Mouse (Mus musculus) adrenal gland, adult 18-20 months (tissue): ENCODE results near the gene Trappc4. TPM values are rescaled to one million over a fixed set of nuclear protein-coding genes. Genes with fewer than 3 reads are reported as not detected.
"Not testable (repeated sequence)": the region's sequence is repeated elsewhere in the genome, so short reads cannot be mapped to it uniquely, and the experiment has no call there.

ENCODE experiments used
- DNase-seq, 2 experiments: peaks; one replicate each; pipeline ENCODE4 v3.0.0; 2021 to 2022; ENCODE audit warnings: low spot score in 2 of 2
- total RNA-seq, 2 experiments: library from RNA; stranded (reverse); gene quantifications; 1 replicate in 1 of 2; 2 replicates in 1 of 2; pipeline ENCODE4 v1.2.3; 2021

Trappc4 gene
- total RNA-seq, 2 experiments from 2014 or later: 90.8 to 109 TPM

GRCm38 (mm10) chr9:44410647-44411336 lies 3.4 kb upstream of the Trappc4 start:
- DNase-seq: no peak

DNA sequence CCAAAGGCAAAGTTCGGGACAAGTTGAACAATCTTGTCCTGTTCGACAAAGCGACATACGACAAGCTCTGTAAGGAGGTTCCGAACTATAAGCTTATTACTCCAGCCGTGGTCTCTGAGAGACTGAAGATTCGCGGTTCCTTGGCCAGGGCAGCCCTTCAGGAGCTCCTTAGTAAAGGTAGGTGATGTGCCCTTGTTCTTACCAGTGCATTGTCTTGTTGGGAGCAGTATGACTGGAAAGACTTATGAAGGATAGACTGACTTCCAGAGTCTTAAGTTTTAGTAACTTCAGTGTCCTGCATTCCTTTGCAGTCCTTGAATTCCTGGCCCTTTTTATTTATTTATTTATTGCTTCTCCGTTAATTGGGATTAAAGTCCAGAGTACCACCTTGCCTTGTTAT lies 1.3 kb upstream of the Trappc4 start:
- not testable (repeated sequence) for DNase-seq

DNA sequence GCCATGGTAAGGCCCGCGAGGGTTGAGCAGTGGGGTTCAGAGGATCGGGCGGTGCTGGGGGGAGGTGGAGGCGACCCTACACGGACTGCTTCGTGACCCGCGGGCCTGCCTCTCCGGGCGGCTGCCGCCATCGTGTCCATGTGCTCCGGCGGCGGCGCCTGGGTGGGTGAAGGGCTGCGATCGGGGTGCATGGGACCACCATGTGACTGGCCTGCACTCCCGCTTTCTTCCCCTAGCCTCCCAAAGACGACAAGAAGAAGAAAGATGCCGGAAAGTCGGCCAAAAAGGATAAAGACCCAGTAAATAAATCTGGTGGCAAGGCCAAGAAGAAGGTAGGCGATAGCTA lies 325 bp upstream of the Trappc4 start:
- no peak for DNase-seq

DNA sequence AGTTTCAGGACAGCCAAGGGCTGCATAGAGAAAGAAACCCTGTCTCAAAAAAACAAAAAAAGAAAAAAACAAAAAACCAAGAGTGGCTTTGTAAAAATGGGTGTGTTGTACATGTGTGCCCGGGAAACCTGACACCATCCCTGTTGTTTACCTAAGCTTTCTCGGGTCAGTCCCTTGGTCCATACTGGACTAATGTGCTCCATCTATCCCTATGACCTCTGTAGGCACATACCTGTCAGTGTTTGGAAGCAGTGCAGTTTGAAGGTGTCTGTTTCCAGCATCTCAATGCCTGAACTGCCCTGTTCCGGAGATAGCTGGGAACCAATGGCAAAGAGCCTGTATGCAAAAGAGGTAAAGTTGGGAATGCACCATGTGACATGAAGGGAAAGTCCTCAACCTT lies 2.4 kb downstream of the Trappc4 start:
- DNase-seq: no peak

- no peak for DNase-seq
Observed at GRCm38 (mm10) chr9:44401081-44401480, 6.3 kb downstream of the Trappc4 start.

DNA sequence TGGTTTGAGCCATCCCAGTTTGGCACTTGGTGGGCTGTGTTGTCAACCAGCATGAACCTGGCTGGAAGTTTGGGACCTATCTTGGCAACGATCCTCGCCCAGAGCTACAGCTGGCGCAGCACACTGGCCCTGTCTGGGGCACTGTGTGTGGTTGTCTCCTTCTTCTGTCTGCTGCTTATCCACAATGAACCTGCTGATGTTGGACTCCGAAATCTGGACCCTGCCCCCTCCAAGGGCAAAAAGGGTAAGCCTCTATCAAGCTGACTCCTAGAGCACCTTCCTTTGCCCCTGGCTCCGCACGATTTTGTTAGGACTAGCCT lies 7.6 kb downstream of the Trappc4 start:
- DNase-seq: no peak

DNA sequence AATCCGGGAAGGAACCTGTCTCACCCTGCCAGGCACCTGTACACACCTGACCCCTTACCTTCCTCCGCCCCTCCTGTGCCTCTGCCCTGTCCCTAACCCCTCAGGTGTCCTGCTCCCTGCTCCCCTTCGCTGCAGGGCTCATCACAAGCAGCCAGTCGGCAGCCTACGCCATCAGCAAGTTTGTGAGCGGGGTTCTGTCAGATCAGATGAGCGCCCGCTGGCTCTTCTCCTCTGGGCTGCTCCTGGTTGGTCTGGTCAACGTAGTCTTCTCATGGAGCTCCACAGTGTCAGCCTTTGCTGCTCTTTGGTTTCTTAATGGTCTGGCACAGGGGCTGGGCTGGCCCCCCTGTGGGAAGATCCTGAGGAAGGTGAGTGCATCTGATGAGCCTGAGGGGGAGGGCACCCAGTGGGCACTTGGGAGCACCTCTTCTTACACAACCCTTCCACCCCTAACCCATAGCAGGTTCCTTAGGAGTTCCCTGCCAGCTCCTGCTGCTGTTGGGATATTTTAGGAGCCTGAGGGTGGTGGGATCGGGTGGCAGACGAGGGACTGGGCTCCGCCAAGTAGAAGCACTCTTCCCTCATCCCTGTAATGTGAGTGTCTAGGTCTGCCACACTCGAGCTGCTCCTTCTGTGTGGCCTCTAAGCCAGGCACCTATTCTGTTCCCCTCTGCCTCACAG lies 8.1 kb downstream of the Trappc4 start:
- no peak for DNase-seq

GRCm38 (mm10) chr9:44398551-44398950 lies 8.8 kb downstream of the Trappc4 start:
- no peak for DNase-seq

GRCm38 (mm10) chr9:44398087-44398486 lies 9.3 kb downstream of the Trappc4 start:
- DNase-seq: no peak

DNA sequence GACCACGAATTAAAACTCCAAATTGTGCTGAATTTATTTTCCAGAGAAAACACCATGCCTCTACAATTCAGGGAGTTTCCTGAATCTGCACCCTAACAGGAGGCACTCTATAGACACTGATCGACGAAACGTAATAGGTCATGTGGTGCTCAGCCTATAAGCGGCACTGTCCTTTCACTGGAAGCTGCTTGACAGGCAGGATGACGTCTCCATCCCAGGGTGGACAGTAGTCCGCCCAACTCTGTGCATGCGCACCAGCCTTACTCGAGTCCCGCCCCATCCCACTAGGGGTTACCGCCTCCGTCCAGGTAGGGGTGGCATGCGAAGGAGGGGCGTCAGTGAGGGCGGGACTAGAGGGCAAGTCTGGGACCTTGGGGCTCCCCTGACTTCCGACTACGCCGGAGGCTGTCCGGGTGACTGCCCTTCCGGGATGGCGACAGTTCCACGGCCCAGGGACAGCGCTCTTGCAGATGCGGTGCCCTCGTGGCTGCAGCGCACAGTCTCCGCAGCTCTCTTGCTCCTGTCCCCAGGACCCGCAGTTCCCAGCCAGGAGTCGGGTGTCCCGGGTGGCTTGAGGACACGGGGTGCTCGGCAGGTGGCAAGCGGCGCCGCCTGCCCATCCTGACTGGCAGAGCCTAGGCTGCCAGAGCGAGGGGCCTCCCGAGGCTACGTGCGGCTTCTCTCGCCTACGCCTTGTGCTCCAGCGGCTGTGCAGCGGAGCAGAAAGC lies 10.6 kb downstream of the Trappc4 start, which contains the start of gene Slc37a4:
Gene Slc37a4, plus strand, starts transcription at position 169 of the 728 bp plus-strand sequence.
- peak; percentile 88 to 93 for DNase-seq

DNA sequence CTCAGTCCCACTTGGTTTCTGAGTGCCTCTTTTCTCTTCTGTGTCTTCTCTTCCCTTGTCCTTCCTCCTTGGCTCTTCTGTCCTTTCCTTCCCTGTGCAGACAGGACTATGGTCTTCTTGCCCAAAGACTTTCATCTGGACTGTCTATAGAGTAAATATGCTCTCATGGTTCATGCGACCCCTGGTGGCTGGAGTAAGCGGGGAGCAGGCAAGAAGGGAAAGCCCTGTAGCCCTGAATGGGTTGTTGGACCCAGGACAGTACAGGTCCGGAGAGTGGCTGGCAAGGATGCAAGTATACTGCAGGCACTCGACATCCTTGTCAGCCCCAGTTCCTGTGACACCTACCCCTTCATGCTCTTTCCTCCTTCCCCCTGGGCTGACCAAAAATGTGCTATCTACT lies 15.9 kb downstream of the Trappc4 start:
- DNase-seq: peak; percentile 71 to 77

DNA sequence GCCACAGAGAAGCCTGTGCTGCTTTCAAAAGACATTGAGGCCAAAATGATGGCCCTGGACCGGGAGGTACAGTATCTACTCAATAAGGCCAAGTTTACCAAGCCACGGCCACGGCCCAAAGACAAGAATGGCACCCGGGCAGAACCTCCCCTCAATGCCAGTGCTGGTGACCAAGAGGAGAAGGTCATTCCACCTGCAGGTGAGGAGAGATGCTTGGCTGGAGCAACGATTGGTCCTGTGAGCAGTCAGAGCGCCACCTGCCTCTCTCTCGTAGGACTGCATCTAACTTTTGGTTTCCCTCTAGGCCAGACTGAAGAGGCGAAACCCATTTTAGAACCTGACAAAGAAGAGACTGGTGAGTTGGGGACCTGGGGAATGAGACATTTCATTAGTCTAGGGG lies 18.1 kb downstream of the Trappc4 start:
- DNase-seq: no peak

DNA sequence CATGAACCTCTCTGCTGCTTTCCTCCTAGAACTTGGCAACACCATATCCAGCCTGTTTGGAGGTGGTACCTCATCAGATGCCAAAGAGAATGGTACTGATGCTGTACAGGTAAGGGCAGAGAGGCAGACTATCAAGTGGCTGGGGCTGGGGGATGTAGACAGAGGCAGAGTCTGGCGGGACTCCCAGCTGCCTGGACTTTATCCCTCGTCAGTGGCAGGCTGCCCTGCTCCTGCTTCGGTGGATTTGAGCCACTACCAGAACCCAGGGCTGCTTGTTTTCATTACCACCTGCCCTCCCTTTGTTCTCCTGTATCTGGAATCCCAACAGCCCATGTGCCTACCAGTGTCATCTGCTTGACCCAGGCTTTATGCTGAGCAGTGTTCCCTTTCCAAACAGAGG lies 20.2 kb downstream of the Trappc4 start:
- no peak for DNase-seq

DNA sequence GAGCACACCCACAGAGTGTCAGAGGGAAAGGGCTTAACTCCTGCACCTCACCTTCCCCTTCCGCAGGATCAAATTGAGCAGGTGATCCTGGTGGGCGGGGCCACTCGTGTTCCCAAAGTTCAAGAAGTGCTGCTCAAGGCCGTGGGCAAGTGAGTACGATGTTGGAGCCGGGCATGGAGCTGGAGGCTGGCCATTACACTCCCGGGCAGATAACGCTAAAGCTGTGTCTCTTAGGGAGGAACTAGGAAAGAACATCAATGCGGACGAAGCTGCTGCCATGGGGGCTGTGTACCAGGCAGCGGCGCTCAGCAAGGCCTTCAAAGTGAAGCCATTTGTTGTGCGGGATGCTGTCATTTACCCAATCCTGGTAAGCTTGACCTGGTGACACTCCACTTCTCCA lies 22.8 kb downstream of the Trappc4 start:
- peak in 1 of 2 experiments; percentile 26 for DNase-seq

DNA sequence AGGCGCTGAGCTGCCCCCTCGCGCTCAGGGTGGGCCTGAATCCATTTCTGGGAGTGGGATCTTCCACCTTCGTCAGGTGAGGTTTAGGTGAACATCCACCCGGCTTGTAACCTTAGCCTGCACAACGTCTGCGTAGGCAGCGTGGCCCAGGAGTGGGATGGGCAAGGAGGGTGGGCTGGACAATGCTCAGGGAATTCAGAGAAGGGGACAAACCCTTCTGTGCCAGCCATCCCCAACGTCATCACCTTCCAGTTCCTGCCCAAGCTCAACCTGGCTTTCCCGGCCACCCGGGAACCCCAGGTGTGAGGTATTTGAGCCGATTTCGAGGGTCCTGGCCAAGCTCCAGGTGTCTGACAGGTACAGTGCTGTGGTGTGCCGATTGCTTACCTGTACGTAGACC lies 27.5 kb downstream of the Trappc4 start:
- no peak for DNase-seq

DNA sequence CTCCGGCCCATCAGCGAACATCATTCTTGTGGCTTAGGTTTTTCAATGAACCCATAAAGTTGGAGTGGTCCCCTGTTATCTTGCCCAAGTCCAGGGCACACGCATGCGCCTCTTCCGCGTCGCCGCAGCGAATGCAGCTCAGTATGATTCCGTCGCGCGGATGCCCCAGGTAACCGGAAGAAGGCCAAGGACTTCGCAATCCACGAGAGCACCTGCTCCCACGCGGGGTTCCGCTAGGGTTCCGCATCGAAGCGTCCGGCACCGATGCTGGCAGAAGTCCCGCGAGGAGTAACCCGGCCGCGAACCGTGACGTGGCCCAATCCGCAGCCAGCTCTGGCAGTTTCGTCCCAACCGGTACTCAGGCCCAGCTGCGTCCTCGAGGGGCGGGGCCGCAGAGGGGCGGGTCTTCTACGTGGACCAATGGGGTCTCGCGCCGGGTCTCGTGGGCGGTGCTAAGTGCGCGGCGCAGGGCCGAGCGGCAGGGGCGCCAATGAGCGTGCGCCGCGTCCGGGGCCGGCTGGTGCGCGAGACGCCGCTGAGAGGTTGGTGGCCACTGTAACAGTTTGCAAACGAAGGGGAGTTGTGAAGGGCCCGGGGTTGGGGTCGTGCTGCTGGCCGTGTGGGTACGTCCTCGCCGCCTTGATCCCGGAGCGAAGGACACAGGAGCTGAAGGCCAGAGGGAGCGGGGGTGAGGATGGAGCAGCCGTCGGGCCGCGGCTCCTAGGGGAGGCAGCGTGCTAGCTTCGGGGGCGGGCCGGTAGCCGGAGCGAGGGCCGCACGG lies 28.2 kb downstream of the Trappc4 start, which contains the start of gene Hyou1:
Gene Hyou1, plus strand, starts transcription at position 437 of the 781 bp plus-strand sequence.
- peak; percentile 99 for DNase-seq

DNA sequence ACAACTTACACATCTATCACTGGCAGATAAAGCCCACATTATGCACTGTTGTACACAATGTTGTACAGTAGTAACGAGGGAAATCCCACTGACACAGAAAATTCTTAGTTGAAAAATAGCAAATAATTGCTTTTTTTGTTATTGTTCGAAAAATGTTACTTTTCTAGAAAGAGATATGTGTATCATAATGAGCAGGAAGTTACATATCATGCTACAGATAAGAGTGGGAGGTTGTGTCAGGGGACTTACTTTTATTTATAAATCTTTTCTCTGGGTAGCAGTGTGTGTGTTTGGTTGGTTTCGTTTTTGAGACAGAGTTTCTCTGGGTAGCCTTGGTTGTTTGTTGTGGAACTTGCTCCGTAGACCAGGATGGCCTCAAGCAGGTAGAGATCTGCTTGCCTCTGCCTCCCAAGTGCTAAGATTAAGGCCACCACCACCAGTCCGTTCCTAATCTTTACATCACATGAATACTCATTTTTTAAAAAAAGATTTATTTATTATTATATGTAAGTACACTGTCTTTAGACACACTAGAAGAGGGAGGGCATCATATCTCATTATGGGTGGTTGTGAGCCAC lies 29.2 kb downstream of the Trappc4 start:
- no peak for DNase-seq

DNA sequence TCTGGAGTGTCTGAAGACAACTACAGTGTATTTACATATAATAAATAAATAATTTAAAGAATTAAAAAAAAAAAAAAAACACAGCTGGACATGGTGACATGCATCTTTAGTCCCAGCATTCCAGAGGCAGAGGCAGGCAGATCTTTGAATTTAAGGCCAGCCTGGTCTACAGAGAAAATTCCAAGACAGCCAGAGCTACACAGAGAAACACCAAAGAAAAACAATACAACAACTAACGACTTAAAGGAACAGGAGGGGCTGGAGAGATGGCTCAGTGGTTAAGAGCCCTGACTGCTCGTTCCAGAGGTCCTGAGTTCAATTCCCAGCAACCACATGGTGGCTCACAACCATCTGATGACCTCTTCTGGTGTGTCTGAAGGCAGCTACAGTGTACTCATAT lies 30.1 kb downstream of the Trappc4 start:
- not testable (repeated sequence) for DNase-seq

GRCm38 (mm10) chr9:44376141-44376540 lies 31.3 kb downstream of the Trappc4 start:
- DNase-seq: no peak

DNA sequence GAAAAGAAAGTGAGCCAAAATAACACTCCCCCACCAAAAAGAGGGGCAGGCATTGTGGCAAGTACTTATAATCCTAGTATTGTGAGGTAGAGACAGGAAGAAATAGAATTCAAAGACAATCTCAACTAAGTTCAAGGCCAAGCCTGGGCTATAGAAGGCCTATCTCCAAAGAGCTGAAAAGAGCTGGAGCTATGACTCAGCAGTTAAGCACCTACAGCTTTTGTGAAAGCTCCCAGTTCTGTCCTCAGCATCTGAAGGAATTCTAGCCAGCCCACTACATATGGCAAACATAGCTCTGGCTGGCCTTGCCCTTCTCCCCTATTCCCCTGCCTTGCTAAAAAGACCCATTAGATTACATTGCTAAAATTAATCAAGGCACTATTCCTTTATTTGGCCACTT lies 34.0 kb downstream of the Trappc4 start:
- DNase-seq: no peak

DNA sequence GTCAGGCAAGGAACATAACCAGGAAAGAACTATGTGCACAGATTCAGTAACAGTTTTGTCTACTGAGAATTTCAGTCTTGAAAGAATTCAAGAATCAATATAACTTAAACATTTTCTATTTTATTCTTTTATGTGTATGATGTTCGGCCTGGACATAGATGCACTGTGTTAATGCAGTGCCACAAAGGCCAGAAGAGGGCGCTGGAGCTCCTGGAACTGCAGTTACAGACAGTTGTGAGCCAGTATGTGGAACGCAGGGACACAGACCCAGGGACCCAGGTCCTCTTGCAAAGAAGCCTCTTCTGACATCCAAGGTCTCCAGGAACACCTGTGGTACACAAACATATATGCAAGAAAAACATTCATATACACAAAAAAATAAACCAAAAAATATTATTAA lies 42.9 kb downstream of the Trappc4 start:
- peak in 1 of 2 experiments; percentile 41 for DNase-seq
